Mouse (Mus musculus) activated CD4-positive, CD25-positive, alpha-beta regulatory T cell, adult 4 months (primary cell): Measurements from ENCODE around the gene Hpse. TPM values are rescaled to one million over a fixed set of nuclear protein-coding genes. Genes with fewer than 3 reads are reported as not detected.

Experiments used
- ATAC-seq: one replicate; pipeline ENCODE4 v1.8.0; 2017
- polyA plus RNA-seq, 2 experiments: library from polyadenylated mRNA; unstranded; fragments of 100-300 nt; shearing (Covaris generic); gene quantifications; one replicate each; pipeline ENCODE4 v1.2.1; 2017

Hpse gene
- polyA plus RNA-seq, 2 experiments from 2014 or later: 0.62 to 1.4 TPM

DNA sequence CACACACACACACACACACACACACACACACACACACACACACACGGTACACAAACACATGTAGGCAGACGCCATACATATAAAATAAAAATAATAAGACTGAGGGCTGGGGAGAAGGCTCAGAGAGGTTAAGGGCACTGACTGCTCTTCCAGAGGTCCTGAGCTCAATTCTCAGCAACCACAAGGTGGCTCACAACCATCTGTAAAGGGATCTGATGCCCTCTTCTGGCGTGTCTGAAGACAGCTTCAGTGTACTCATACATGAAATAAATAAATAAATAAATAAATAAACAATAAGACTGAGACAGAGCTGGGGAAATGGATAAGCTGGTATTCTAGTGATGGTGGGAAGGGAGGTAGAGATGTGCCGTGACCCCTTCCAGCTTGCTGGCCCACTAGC, 33.9 kb downstream of the Hpse start:
- no peak for ATAC-seq

DNA sequence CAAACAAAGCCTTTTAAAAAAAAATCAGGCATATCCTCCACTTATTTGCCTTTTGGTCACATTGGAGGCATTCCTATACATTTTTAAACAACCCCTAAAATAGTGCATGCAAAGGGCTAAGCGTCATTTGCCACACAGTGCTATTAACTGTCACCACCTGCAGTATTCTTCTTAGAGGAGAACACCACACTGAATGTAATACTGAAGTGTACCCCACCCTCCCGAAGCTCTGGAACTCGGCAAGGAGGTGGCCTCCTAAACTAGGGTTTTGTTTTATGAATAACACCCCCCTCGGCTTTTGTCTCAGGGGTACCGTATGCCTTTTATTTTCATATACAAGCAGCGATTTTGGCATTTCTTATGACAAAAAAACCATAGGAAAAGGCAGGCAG, 39.0 kb downstream of the Hpse start:
- no peak for ATAC-seq

DNA sequence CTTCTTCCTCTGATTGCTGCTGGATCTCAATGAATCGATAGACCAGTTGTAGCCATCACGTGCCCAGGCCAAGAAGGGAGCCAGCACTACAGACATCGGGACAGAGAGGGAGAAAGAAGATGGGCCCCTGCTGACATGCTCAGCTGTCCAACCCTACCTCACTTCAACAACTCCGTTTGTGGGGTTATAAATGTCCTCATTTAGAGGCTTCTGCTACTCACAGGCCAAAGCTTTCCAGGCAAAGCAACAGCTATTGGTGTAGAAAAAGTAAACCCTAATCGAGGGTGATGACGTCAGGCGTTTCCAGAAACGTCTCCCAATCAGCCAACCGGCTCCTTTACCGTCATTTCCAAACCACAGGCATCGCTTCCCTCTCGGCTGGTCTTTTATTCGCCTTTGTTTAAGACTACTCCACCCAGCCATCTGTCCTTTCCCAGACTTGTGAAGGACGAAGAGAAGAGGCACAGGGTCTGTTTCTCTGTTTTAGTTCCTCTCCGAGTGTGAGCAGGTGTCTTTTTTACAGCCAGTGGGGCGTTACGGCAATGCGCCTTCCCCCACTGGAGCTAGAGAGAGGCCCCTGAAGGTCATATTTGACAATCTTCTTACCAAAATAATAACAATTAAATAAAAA, 39.5 kb downstream of the Hpse start:
- ATAC-seq: no peak

DNA sequence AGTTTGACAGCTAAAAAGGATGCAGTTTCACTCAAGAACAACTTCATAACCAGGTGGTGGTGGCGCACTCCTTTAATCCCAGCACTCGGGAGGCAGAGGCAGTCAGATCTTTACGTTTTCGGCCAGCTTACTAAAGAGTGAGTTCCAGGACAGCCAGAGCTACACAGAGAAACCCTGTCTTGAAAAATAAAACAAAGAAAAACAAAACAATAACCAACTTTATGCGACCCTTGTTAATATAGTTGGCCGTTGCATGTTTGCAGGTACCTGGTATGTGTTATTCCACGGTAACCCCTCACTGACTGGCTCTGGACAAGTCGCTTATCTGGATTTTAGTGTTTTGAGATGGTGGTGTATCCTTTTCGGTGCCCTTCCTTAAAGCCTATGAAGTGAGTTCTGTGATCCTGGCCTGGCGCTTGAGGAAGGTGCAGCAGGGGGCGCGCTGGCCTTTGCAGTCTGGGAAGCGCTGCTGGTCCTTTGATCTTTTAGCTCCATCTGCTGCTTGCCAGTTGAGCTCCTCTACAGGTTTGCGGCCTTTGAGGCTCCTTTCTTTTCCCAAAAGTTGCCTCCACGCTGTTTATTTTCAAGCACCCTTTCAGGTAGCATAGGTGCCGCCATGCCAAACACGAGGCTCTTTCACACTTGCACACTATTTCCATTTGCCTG, 44.7 kb downstream of the Hpse start, which contains the start of gene Coq2:
TSS of gene Coq2 (minus strand) at position 430 of the 666 bp plus-strand sequence.
- ATAC-seq: peak; percentile 82

DNA sequence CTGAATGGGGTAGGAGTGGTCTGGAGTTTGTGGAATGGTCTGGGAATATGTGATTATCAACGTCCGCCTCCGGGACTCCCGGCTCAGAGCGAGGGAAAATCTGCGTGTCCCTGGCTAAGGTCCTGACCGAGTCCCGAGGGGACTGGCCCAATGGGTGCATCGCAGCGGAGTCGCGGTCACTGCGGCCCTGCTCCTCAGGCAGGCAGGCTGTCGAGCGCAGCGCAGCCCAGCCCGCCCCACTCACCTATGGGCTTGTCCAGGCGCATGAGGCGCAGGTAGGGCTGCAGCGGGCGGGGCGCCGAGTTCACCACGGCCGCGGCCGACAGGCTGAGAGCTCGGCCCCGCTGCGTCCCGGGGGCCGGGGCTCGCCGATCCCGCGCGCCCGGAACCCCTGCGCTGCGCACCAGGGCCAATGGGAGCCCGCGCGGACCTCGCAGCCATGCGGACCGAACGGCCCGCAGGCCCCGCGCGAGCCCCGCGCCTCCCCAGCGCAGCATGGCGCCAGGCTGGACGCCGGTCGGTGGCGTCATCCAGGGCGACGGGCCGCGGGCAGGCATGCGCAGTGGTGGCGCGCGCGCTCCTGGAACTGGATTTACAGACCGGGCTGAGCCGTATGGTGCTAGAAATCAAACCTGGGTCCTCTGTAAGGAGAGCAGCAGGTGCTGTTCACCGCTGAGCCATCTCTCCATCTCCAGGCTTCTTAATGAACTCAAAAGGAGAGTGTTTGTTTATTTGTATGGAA, 45.6 kb downstream of the Hpse start:
- ATAC-seq: peak; percentile 74

DNA sequence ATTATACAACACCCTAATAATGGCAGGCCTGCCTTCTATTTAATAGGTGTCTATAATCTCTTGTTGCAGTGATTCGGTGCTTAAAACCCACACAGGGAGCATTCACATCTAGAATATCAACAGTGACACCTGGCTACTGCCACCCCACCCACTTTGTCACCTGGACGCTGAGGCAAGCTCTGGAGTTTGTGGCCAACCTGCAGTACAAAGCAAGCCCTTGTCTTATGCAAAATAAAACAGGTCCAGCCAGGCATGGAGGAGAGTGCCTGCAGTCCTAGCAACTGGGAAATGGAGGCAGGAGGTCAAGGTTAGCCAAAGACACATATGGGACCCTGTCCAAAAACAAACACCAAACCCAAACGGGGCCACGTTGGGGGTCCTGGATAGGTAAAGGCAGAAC, 47.1 kb downstream of the Hpse start:
- ATAC-seq: no peak

DNA sequence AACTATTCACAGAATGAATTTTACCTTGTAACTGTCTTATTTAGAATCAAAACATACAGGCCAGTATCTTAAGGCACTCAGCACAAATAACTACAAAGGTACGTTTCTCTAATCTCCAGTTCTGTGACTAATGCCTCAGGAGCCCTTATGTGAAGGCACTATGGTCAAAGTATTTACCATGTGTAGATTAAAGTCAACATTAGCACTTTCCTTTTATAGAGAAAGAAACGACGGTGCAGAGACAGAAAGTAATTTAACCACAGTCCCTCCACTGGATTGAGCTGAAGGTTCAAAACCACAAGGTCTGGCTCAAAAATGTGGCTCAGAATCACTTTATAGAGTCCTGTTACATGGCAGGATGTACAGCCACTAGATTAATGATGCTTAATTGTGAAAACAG, 47.6 kb downstream of the Hpse start:
- no peak for ATAC-seq

DNA sequence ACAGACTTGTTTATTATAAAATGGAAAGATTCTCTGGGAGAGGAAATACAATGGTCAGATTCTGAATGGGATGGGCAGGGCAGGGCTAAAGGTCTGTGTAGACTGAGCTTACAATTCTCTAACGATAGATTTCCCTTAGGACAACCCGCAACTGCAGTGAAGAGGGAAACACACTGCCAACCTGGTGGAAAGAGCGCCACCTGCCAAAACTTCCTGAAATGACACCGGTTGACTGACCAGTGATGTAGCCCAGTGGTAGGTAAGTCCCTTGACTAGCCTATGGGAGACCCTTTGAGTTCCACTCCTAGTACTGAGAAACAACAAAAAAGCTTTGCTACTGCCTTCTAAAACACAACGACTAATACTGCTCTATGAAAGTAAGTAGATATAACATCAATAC, 48.1 kb downstream of the Hpse start:
- ATAC-seq: no peak

DNA sequence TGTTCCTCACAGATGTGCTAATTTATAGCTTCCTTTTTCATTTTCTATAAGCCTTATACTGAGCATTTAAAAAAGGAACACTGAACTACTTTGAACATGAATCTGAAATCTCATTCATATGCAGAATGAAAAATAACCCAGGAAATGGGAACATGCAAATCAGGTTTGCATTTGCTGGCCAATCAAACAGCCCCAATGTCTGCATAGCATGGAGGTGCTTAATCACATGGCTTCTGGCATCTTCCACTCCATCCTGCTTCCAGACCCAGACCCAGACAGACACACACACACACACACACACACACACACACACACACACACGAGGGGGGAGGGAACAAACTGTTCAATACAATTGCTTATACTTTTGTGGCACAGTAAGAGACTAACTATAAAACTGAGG, 52.6 kb downstream of the Hpse start:
- no peak for ATAC-seq

DNA sequence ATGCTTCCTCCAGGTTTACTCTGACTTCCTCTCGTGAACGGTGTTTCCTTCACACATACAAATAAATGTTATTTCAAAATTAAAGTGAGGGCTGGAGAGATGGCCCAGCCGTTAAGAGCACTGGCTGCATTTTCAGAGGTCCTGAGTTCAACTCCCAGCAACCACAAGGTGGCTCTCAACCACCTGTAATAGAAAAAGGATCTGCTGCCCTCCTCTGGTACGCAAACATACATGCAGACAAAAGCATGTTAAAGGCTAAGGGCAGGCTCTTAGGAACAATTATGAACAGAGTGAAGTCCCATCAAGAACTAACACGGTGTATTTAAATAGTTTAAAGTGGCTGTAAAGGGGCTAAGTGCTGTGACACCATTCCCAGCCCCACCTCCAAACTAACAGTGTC, 55.7 kb downstream of the Hpse start:
- peak; percentile 93 for ATAC-seq

DNA sequence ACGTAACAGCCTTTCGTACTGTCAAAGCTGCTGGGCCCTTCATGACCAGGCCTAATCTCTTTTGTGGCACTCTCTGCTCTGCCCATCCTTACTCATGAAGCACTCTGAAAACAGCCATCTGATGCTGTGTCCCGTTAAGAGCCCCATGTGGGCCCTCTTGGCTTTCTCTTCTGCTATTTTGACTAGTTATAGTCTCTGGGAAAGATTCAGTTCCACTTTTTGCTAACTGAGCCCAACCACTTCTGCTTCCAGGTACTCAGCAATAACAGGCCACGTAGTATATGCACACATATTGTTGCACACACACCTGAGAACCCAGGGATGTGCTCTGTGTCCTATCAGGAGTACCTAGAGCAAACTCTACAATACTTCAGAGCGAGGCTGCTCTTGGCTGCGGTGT, 56.5 kb downstream of the Hpse start:
- ATAC-seq: no peak

DNA sequence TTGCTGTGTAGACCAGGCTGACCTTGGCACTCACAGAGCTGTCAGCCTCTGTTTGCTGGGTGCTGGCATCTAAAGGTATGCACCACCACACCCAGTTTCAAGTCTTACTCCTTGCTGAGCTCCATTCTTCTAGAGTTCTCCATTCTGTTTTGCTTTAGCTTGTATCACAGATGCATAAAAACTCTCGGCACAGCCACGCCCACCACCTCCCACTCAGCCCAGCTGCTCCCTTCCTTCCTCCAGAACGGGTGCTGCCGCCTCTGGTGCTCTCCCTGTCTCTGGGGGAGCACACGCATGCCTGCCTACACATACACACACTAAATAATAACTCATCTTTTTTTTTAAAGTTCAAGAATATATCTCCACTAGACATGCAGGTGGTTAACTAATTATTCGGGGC, 61.1 kb downstream of the Hpse start:
- no peak for ATAC-seq

DNA sequence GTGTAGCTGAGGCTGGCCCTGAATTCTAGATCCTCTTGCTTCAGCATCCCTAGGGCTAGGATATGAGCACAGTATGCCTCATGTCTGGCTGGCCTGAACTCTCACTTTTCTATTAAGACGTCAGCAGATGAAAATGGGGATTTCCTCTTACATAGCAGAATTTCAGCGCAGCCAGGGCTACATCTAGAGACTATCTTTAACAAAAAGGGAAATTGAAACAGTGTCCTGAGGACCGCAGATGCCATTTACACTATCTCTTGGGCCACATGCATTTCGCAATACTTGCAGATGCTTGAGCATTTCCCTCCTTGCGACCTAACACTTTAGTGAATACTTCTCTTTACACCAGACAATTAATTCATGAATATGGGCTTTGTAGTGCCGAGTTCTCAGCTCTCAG, 63.2 kb downstream of the Hpse start:
- ATAC-seq: no peak

DNA sequence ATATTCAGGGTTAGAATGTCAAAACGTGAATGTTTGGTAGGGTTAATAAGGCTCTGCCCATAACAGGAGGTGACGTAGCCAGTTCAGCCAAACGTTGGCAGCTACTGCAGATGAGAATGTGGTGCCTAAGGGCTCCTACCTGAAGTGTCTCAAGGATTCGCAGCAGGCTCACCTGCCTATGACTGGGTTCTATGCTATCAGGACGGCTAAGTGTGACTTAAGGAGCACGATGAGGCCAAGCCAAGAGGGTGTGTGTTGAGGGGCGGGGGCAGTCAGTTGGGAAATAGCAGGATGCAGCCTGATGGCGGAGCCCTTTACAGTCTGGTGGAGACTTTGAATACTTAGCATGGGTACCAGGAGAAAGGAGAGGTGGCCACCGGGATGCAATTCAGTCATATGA, 67.2 kb downstream of the Hpse start:
- ATAC-seq: no peak

DNA sequence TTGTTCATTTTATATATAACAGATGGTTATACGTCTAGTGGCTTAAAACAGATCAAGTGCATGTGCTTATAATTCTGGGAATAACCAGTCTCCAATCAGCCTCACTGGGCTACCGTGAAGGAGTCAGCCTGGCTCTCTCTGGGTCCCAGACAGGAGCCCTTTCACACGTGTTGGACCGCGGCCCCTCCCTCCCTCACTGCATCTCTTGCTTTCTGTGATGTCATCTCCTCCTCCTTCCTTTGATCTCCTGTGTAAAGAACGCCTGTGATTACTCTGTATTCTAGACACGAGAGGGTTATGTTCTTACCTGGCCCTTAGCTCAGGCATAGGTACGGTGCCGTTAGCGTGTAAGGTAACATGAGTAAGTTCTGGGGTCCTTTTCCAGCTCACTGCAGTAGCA, 68.0 kb downstream of the Hpse start:
- ATAC-seq: peak; percentile 96

DNA sequence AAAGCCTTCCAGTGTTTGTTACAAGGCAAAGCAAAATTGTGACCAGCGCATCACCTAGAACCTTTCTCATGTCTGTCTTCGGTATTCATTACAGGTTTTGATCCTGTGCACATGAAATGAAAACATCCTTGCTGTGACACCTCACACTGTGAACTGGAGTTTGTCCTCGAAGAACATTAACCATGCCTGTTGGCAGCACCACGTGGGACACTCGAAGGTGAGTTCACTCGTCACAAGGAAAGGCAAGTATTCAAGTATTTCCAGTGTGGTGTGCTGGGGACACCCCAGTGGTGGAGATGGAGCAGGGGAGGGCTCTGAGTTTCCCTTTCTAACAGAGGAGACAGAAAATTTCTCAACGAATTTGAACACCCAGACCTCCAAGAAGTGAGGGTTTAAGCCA, 68.5 kb downstream of the Hpse start:
- ATAC-seq: no peak

DNA sequence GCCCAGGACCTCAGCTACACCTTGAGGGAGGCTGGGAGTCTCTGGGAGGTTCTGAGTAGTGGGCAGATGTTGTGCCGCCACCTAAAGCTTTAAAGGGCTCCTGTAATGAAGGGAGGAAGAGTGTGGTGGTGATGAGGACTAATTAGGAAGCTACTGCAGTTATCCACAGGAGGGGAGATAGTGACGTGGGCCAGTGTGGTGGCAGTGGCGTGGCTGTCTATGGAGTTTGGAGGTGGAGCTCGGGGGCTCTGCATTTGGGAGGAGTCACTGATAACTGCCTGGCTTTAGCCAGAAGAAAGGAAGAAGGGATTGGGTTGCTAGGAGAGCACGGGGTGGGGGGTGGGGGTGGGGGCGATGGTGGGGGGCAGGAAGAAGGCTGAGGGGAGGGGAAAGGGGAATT, 71.0 kb downstream of the Hpse start:
- no peak for ATAC-seq

DNA sequence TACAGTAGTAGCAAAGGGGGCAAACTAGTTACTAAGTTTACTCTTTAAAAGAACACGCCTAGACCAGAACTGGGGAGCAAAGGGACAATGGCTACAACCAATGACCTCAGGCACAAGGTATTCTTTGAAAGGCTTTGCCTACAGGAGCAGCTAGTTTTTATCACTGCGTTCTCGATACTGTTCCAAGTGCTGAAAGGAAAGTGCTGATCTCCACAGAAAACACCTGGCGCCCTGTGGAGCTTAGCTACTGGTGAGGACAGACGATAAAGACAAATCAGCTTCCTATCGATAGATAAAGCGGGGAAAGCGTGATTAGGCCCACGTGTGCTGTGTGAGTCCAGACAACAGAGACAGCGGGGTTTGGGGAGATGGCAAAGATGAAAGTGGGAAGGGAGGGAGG, 71.5 kb downstream of the Hpse start:
- no peak for ATAC-seq

DNA sequence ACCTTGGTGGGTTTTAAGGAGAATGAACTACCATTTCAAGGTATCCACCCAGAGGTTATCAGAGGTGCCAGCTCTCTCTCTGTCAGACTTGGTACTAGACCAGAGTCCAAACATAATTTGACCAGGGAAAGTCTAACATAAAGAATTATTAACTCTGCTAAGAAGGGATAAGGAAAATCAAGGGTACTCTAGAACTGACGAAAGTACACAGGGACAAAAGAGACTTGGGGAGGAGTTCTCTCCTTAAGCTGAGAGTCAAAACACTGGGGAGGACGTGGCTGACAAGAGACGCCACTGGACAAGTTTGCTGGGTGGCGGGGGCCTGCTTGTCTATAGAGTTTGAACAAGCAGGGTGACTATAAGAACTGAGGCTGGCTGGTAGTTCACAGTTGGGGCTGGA, 73.0 kb downstream of the Hpse start:
- ATAC-seq: no peak

DNA sequence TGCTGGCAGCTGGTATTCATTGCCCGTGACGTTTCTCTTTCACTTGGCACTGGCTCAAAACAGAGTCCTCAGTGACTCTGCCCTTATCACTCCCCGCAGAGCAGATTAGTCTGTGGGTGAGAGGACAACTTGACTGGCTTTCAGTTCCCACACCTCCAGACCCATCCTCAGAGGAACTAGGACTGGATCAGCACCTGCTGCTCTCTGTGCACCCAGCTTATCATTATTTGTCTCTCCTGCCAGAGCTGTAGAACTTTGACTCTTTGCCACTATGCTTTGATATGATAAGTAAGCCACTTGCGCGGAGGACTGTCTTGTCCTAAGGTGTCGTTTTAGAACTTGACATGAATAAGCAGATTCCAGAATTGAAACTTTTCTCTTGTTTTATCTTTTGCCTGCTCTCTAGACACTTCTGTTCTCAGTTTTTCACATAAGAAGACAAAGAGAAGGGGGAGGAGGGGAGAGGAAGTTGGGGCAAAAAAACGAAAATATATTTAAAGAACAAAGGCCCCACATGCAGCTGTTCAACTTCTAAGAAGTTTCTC, 75.5 kb downstream of the Hpse start:
- ATAC-seq: peak; percentile 32

DNA sequence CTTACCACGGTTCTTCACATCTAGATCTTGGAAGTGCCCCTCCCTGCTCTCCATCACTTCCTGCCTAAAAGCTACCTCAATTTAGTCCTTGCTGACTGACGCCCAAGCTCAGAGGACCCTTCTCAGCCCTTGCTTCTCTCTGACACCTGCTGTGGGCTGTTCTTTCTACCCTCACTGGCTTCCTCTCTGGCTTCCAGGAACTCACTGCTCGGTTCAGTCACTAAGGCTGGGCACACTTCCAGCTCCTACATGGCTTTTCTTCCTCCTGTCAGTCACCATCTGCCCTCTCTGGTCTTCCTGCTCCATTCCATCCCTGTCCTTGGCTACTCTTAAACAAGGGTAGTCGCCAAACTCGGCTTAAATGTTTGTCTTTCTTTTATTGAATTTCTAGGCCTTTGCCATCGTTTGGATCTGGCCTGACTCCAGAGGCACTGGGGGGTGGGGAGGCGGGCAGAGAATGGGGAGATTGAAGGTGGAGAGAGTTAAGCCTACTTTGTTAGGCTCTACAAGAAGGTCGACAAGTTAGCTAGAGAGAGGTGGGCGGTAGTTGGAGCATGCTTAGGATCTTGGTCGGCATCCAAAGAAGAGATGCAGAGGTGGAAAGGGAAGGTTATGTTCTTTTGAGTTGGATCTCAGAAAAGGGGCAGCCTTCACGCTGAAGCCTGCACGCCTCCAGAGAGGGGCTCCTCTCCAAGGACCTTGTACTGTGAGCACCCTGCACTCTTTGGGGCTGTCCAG, 76.1 kb downstream of the Hpse start:
- ATAC-seq: peak; percentile 75

DNA sequence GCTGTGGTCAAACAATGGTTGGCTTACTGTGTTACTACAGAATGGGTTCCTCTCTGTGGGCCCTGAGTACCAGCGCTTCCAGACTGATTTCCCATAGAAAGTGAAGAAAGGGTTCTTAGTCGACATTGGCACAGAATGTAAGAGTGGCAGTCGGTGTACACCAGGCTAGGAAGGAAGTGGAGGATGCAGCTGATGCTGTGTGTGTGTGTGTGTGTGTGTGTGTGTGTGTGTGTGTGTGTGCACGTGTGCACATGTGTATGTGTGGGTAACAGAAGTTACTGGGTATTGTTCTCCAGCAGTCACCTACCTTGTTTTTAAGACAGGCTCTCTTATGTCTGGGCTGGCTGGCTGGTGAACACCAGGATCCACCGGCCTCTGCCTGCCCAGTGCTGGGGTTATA, 77.2 kb downstream of the Hpse start:
- ATAC-seq: no peak

DNA sequence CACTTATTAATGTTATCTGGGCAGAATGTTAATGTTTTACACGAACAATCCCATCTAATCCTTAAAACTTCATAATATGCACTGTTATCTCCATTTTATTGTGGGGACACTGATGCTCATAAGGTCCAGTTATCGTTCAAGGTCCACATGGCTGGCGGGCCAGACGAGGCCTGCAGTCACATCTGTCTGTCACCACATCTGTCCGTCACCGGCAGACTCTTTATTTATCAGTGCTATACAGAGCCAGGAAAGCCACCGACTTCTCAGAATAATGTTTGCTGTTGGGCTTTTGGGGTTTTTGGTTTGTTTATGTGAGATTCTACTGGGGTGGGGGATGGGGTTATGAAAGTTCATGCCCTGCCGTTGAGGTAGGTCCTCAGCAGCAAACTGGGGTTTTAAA, 81.0 kb downstream of the Hpse start:
- ATAC-seq: no peak
